Mouse (Mus musculus): Measurements from ENCODE around the gene Cenpl.
"Not testable (repeated sequence)": the region's sequence is repeated elsewhere in the genome, so short reads cannot be mapped to it uniquely, and the experiment has no call there.

The Cenpl gene

GRCm38 (mm10) chr1:161070352-161071271, at the start of gene Cenpl, which contains the start of gene Dars2:
Cenpl (plus strand) TSS chr1:161070713.
Dars2 (minus strand) TSS chr1:161070658.
- peak; percentile 96 for DNase-seq (ENCODE audit: low spot score)

GRCm38 (mm10) chr1:161025410-161026210, 44.9 kb upstream of the Cenpl start:
- no peak for DNase-seq (ENCODE audit: low spot score)

GRCm38 (mm10) chr1:161027196-161027595, 43.3 kb upstream of the Cenpl start:
- no peak for DNase-seq (ENCODE audit: low spot score)

- not testable (repeated sequence) for DNase-seq (ENCODE audit: low spot score)
Observed at GRCm38 (mm10) chr1:161028427-161028826, 42.1 kb upstream of the Cenpl start.

- DNase-seq (ENCODE audit: low spot score), result no peak
Observed at GRCm38 (mm10) chr1:161030058-161030457, 40.5 kb upstream of the Cenpl start.

- no peak for DNase-seq (ENCODE audit: low spot score)
Observed at GRCm38 (mm10) chr1:161031881-161032280, 38.6 kb upstream of the Cenpl start.

GRCm38 (mm10) chr1:161032345-161032744, 38.2 kb upstream of the Cenpl start:
- no peak for DNase-seq (ENCODE audit: low spot score)

- no peak for DNase-seq (ENCODE audit: low spot score)
Observed at GRCm38 (mm10) chr1:161033856-161034434, 36.6 kb upstream of the Cenpl start.

GRCm38 (mm10) chr1:161034435-161035280, 35.9 kb upstream of the Cenpl start, which contains the start of gene Zbtb37:
Zbtb37 (minus strand) TSS chr1:161034849.
- peak; percentile 97 for DNase-seq (ENCODE audit: low spot score)

GRCm38 (mm10) chr1:161035281-161035785, 35.2 kb upstream of the Cenpl start:
- DNase-seq (ENCODE audit: low spot score), result no peak

- no peak for DNase-seq (ENCODE audit: low spot score)
Observed at GRCm38 (mm10) chr1:161035786-161036404, 34.6 kb upstream of the Cenpl start.

GRCm38 (mm10) chr1:161036411-161036841, 34.1 kb upstream of the Cenpl start:
- no peak for DNase-seq (ENCODE audit: low spot score)

GRCm38 (mm10) chr1:161037026-161037425, 33.5 kb upstream of the Cenpl start:
- no peak for DNase-seq (ENCODE audit: low spot score)

GRCm38 (mm10) chr1:161037599-161037998, 32.9 kb upstream of the Cenpl start:
- no peak for DNase-seq (ENCODE audit: low spot score)

GRCm38 (mm10) chr1:161038004-161038403, 32.5 kb upstream of the Cenpl start:
- DNase-seq (ENCODE audit: low spot score), result no peak

- DNase-seq (ENCODE audit: low spot score), result no peak
Observed at GRCm38 (mm10) chr1:161038968-161039721, 31.4 kb upstream of the Cenpl start.

GRCm38 (mm10) chr1:161039741-161040425, 30.6 kb upstream of the Cenpl start:
- DNase-seq (ENCODE audit: low spot score), result no peak

GRCm38 (mm10) chr1:161040426-161040770, 30.1 kb upstream of the Cenpl start:
- DNase-seq (ENCODE audit: low spot score), result no peak

GRCm38 (mm10) chr1:161040855-161041254, 29.7 kb upstream of the Cenpl start:
- no peak for DNase-seq (ENCODE audit: low spot score)

All from spleen, adult 12 weeks (tissue).